Mouse (Mus musculus) lung, embryonic 16.5 days (tissue): Measurements from ENCODE around the gene Rif1. TPM values are rescaled to one million over a fixed set of nuclear protein-coding genes. Genes with fewer than 3 reads are reported as not detected.

Experiments used
- ATAC-seq: fragments of 200-750 bp; cut with Nextera tagmentation; 2 replicates; pipeline ENCODE4 v1.8.0; 2017; ENCODE audit warnings: low read depth, mild to moderate bottlenecking, moderate library complexity
- H3K27ac ChIP-seq: fragments of 300-500 bp; sonication (generic); 2 replicates; pipeline ENCODE4 v1.5.1; 2014; ENCODE audit warnings: mild to moderate bottlenecking, control low read depth, low read length
- H3K27me3 ChIP-seq: fragments of 300-500 bp; sonication (generic); 2 replicates; pipeline ENCODE4 v1.6.1; 2014; ENCODE audit warnings: low read depth, low read length, mixed read lengths; ENCODE audit not compliant: control insufficient read depth, insufficient read depth
- H3K36me3 ChIP-seq: fragments of 300-500 bp; sonication (generic); 2 replicates; pipeline ENCODE4 v1.6.1; 2014; ENCODE audit warnings: low read length; ENCODE audit not compliant: control insufficient read depth, insufficient read depth
- H3K4me1 ChIP-seq: fragments of 300-500 bp; sonication (generic); replicated peaks from 2 replicates; pipeline ENCODE4 v1.6.1; 2014; ENCODE audit warnings: low read length, mixed read lengths; ENCODE audit not compliant: control insufficient read depth, insufficient read depth
- H3K4me2 ChIP-seq: fragments of 300-500 bp; sonication (generic); 2 replicates; pipeline ENCODE4 v1.6.1; 2014; ENCODE audit warnings: low read depth, low read length, control low read depth
- H3K4me3 ChIP-seq: fragments of 300-500 bp; sonication (generic); 2 replicates; pipeline ENCODE4 v1.5.1; 2014; ENCODE audit warnings: mild to moderate bottlenecking, low read length, control low read depth
- H3K9ac ChIP-seq: fragments of 300-500 bp; sonication (generic); 2 replicates; pipeline ENCODE4 v1.6.1; 2014; ENCODE audit warnings: low read length, control low read depth
- H3K9me3 ChIP-seq: fragments of 300-500 bp; sonication (generic); 2 replicates; pipeline ENCODE4 v1.6.1; 2016; ENCODE audit warnings: low read length; ENCODE audit not compliant: control insufficient read depth
- WGBS: fragments of 180-500 bp; shearing (Covaris S2); extraction: QIAGEN DNeasy Blood & Tissue Kit; methylation state at CpG from one replicate; pipeline ENCODE4 v1.1.7; 2014; 5-methylcytosine and 5-hydroxymethylcytosine counted together
- polyA plus RNA-seq: library from polyadenylated mRNA; unstranded; fragments of >200 nt; fragmentation: Nextera tagmentation; extraction: Ambion mirVana; gene quantifications from 2 replicates; pipeline ENCODE4 v1.2.1, GENCODE M21; 2015

Rif1 gene
- 19.7 and 22.8 TPM in 2 replicates for polyA plus RNA-seq

- 0% methylated on average over 43 of the region's 72 CpGs for WGBS
- Histone ChIP-seq H3K4me1 (peaks cover 13% of the 10 kb centered on the region), H3K9me3 (no peaks in the 10 kb centered on the region), H3K4me2 (peak within 1 kb of the TSS; percentile 74), H3K27me3 (no peaks in the 10 kb centered on the region), H3K36me3 (peaks cover 17% of the 10 kb centered on the region), H3K27ac (peak within 1 kb of the TSS; percentile 94), H3K4me3 (peak within 1 kb of the TSS; percentile 99), H3K9ac (peak within 1 kb of the TSS; percentile 99)
- ATAC-seq: peak; percentile 97
Observed at GRCm38 (mm10) chr2:52072491-52073140, at the start of gene Rif1. Rif1 (plus strand) TSS chr2:52072832.

GRCm38 (mm10) chr2:52027061-52027460 is 45.6 kb upstream of the Rif1 start:
- H3K27ac ChIP-seq: no peak overlapping the region
- H3K27me3 ChIP-seq: no peaks in the 10 kb centered on the region
- no peaks in the 10 kb centered on the region for H3K36me3 ChIP-seq
- no peak for ATAC-seq
- no peak overlapping the region for H3K9ac ChIP-seq
- no peak overlapping the region for H3K4me2 ChIP-seq
- no peak overlapping the region for H3K4me3 ChIP-seq
- H3K9me3 ChIP-seq: no peaks in the 10 kb centered on the region
- WGBS: 79% methylated on average over 4 of the region's 4 CpGs
- H3K4me1 ChIP-seq: no peaks in the 10 kb centered on the region

GRCm38 (mm10) chr2:52029426-52029825 is 43.2 kb upstream of the Rif1 start:
- no peak overlapping the region for H3K4me2 ChIP-seq
- ATAC-seq: no peak
- no peaks in the 10 kb centered on the region for H3K4me1 ChIP-seq
- 87% methylated on average over 3 of the region's 3 CpGs for WGBS
- no peak overlapping the region for H3K27ac ChIP-seq
- no peak overlapping the region for H3K4me3 ChIP-seq
- no peaks in the 10 kb centered on the region for H3K9me3 ChIP-seq
- no peak overlapping the region for H3K9ac ChIP-seq
- no peaks in the 10 kb centered on the region for H3K36me3 ChIP-seq
- no peaks in the 10 kb centered on the region for H3K27me3 ChIP-seq

- Histone ChIP-seq H3K27ac (no peak overlapping the region), H3K27me3 (no peaks in the 10 kb centered on the region), H3K9me3 (no peaks in the 10 kb centered on the region), H3K36me3 (no peaks in the 10 kb centered on the region), H3K4me1 (no peaks in the 10 kb centered on the region), H3K4me3 (no peak overlapping the region), H3K4me2 (no peak overlapping the region), H3K9ac (no peak overlapping the region)
- WGBS: 70% methylated on average over 4 of the region's 4 CpGs
- no peak for ATAC-seq
Observed at GRCm38 (mm10) chr2:52031491-52031890, 41.1 kb upstream of the Rif1 start.

GRCm38 (mm10) chr2:52034601-52035000 is 38.0 kb upstream of the Rif1 start:
- Histone ChIP-seq H3K4me3 (no peak overlapping the region), H3K9ac (no peak overlapping the region), H3K27me3 (no peaks in the 10 kb centered on the region), H3K27ac (no peak overlapping the region), H3K4me1 (peaks cover 6% of the 10 kb centered on the region; the same call in 1 of the 2 replicates), H3K9me3 (no peaks in the 10 kb centered on the region), H3K4me2 (no peak overlapping the region), H3K36me3 (no peaks in the 10 kb centered on the region)
- no peak for ATAC-seq
- WGBS: 82% methylated on average over 4 of the region's 4 CpGs

GRCm38 (mm10) chr2:52035144-52035543 is 37.5 kb upstream of the Rif1 start:
- no peak for ATAC-seq
- Histone ChIP-seq H3K27me3 (no peaks in the 10 kb centered on the region), H3K36me3 (no peaks in the 10 kb centered on the region), H3K9me3 (no peaks in the 10 kb centered on the region), H3K4me3 (no peak overlapping the region), H3K27ac (no peak overlapping the region), H3K9ac (no peak overlapping the region), H3K4me1 (peaks cover 6% of the 10 kb centered on the region; the same call in 1 of the 2 replicates), H3K4me2 (no peak overlapping the region)
- 68% methylated on average over 4 of the region's 4 CpGs for WGBS

- Histone ChIP-seq H3K4me3 (peak overlapping the region; percentile 50), H3K27me3 (no peaks in the 10 kb centered on the region), H3K4me1 (peaks cover 6% of the 10 kb centered on the region; the same call in 1 of the 2 replicates), H3K36me3 (no peaks in the 10 kb centered on the region), H3K9ac (no peak overlapping the region), H3K4me2 (peak overlapping the region; percentile 68), H3K27ac (no peak overlapping the region), H3K9me3 (no peaks in the 10 kb centered on the region)
- peak; percentile 40 for ATAC-seq
- 42% methylated on average over 9 of the region's 11 CpGs for WGBS
Observed at GRCm38 (mm10) chr2:52036929-52037595, 35.6 kb upstream of the Rif1 start.

- Histone ChIP-seq H3K4me2 (peak within 1 kb of the TSS; percentile 68), H3K9ac (peak within 1 kb of the TSS; percentile 55; the same call in 1 of the 2 replicates), H3K4me1 (peaks cover 6% of the 10 kb centered on the region; the same call in 1 of the 2 replicates), H3K27me3 (no peaks in the 10 kb centered on the region), H3K27ac (no peak within 1 kb of the TSS), H3K9me3 (no peaks in the 10 kb centered on the region), H3K4me3 (peak within 1 kb of the TSS; percentile 50), H3K36me3 (no peaks in the 10 kb centered on the region)
- WGBS: under 1% methylated on average over 17 of the region's 17 CpGs
- ATAC-seq: peak; percentile 90
Observed at GRCm38 (mm10) chr2:52037882-52038281, 34.8 kb upstream of the Rif1 start, which contains the start of gene Tnfaip6. Tnfaip6 (plus strand) TSS chr2:52038009.

- Histone ChIP-seq H3K36me3 (no peaks in the 10 kb centered on the region), H3K9ac (no peak overlapping the region), H3K27ac (no peak overlapping the region), H3K4me2 (peak overlapping the region; percentile 68), H3K27me3 (no peaks in the 10 kb centered on the region), H3K4me1 (peaks cover 6% of the 10 kb centered on the region; the same call in 1 of the 2 replicates), H3K9me3 (no peaks in the 10 kb centered on the region), H3K4me3 (peak overlapping the region; percentile 22; the same call in 1 of the 2 replicates)
- no peak for ATAC-seq
- 54% methylated on average over 5 of the region's 5 CpGs for WGBS
Observed at GRCm38 (mm10) chr2:52038558-52038957, 34.1 kb upstream of the Rif1 start.
